Mouse (Mus musculus) heart, postnatal 14 days (tissue): Measurements from ENCODE around the gene Tbx2. TPM values are rescaled to one million over a fixed set of nuclear protein-coding genes. Genes with fewer than 3 reads are reported as not detected.

Source experiments
- DNase-seq, 2 experiments: peaks; one replicate each; pipeline ENCODE4 v3.0.0; 2021 to 2022
- intact Hi-C: fragments of 180-260 bp; cut with DNase I; formaldehyde crosslinking; loops from one replicate; pipeline ENCODE4 v1.15.1; 2025
- total RNA-seq, 2 experiments: library from RNA; stranded (reverse); gene quantifications; 2 replicates each; pipeline ENCODE4 v1.2.3; 2021

The Tbx2 gene
- total RNA-seq, 2 experiments from 2014 or later = 11.8 to 14.5 TPM

- no peak for DNase-seq
- intact Hi-C loops = no loop called here
Observed at GRCm38 (mm10) chr11:85838424-85839257, 6.3 kb downstream of the Tbx2 start.

- intact Hi-C loops = no loop called here
- DNase-seq = no peak
Observed at GRCm38 (mm10) chr11:85839258-85840030, 7.1 kb downstream of the Tbx2 start.

DNA sequence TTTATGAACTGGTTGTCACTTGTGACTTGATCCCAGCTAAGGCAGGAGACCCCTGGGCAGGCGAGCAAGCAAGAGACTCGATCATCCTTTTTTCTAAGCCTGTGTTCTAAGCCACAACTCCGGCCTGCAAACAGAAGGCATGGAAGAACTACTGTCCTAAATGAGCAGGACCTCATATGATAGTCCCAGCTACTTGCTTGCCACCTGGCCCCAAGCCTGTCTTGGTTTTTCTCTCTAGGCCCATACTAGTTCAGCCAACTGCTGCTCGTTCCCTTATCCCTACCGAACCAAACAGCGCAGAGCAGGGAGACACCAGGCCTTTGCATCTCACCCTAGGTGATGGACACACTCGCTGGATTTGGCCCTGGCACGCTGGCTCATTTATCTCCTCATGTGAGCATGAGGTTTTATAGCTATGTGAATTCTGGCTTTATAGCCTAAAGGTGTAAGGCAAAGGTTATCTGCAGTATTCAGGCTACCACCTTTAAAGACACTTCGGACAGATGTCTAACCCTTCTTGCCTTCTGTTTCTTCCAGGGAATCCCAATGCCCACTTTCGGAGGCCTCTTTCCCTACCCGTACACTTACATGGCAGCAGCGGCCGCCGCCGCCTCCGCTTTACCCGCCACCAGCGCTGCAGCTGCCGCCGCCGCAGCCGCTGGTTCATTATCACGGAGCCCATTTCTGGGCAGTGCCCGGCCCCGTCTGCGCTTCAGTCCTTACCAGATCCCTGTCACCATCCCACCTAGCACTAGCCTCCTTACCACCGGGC lies 7.9 kb downstream of the Tbx2 start:
- DNase-seq = no peak
- intact Hi-C loops = no loop called here

- DNase-seq = no peak
- intact Hi-C loops = no loop called here
Observed at GRCm38 (mm10) chr11:85840803-85841145, 8.4 kb downstream of the Tbx2 start.

DNA sequence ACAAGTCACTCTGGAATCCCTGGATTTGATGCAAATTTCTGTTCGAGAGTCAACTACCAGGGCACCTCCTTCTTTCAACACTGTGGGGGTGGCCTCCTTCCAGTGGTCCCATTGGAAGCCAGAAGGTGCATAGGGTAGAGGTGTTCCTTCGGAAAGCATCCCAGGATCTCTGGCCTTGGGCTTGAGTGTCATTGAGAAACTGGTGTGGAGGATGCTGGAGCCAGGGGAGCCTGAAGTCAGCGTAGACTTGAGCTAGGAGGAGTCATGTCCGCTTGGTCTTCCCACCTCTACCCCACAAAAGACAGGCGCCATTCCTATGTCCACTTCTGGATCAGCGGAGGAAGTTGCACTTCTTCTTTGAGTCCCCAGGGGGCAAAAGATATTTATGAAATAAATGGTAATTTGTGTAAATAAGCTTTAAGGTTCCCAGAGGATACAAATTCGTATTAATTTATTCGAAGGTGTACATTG lies 8.9 kb downstream of the Tbx2 start:
- no peak for DNase-seq
- intact Hi-C loops = no loop called here

GRCm38 (mm10) chr11:85841980-85842379 lies 9.6 kb downstream of the Tbx2 start:
- DNase-seq = peak; percentile 87
- intact Hi-C loops = loop anchor here (2.0 kb wide), 3 partner anchors 323 to 459 kb away; no protein-coding TSS in a partner anchor

DNA sequence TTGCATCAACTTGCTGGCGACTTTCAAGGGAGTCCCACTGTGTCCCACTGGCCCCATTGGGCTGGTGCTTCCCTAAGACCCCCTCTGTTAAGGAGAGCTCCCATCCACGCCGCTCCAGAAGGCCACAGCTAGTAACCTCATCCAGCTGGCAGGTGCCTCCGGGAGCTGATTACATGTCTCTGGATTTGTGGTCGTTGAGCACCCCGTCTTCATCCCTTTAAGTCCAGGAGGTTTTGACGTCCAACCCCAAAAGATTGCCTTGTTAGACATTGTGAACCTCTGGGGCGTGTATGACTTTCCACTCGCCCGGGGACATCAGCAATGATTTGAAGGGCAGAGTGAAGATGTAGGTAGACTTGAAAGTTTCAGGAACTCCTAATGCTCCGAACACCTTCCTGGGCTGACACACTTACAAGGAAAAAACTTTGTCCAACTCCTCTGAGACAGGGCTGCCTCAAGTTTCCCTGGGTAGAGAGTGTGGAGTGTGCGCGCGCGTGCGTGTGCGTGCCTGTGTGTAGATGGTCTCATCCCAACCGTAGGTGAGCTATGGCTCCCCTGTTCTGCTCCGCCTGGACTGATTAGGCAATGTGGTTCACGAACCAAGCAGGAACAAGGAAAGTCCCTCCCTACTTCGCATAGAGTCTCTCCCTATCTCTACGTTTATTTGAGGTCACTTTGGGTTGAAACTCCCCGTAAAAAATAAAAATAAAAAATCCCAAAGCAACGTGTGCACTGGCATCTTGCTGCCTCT lies 10.4 kb downstream of the Tbx2 start:
- DNase-seq = no peak
- intact Hi-C loops = loop anchor here (2.0 kb wide), 3 partner anchors 324 to 460 kb away; no protein-coding TSS in a partner anchor

DNA sequence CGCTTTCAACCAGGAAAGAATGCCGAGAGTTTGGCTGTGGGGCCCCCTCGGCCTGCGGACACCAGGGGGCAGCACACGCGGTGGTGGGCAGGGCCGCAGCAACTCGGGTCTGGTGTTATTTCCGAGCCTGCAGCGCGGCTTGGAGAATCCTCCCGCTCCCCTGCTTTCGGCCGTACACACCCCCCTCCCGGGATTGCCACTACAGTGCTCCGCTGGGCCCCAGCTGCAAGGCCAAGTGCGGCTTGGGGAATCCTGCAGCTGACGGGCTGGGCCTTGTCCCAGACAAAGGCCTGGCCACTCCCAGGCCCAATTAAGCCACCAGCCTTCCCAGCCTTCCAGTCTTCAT lies 11.0 kb downstream of the Tbx2 start:
- intact Hi-C loops = loop anchor here (2.0 kb wide), 3 partner anchors 325 to 461 kb away; no protein-coding TSS in a partner anchor
- peak; percentile 88 to 90 for DNase-seq

GRCm38 (mm10) chr11:85844144-85844965 lies 12.0 kb downstream of the Tbx2 start:
- DNase-seq = peak; percentile 93 to 95

GRCm38 (mm10) chr11:85844971-85845370 lies 12.6 kb downstream of the Tbx2 start:
- intact Hi-C loops = loop anchor here (2.0 to 5.0 kb wide), 3 partner anchors 128 to 512 kb away; partner anchors contain the start of gene Med13
- no peak for DNase-seq

More at GRCm38 (mm10) chr11:85844144-85844965, 12.0 kb downstream of the Tbx2 start:
- intact Hi-C loops = loop anchor here (2.0 kb wide), 1 partner anchor 128 kb away; no protein-coding TSS in a partner anchor

GRCm38 (mm10) chr11:85845921-85846320 lies 13.6 kb downstream of the Tbx2 start:
- intact Hi-C loops = loop anchor here (2.0 to 5.0 kb wide), 3 partner anchors 127 to 511 kb away; partner anchors contain the start of gene Med13
- DNase-seq = peak; percentile 66 to 68

- intact Hi-C loops = loop anchor here (5.0 kb wide), 2 partner anchors 326 to 511 kb away; partner anchors contain the start of gene Med13
- peak in 1 of 2 experiments; percentile 59 for DNase-seq
Observed at GRCm38 (mm10) chr11:85846509-85846908, 14.2 kb downstream of the Tbx2 start.

- intact Hi-C loops = loop anchor here (2.0 to 5.0 kb wide), 3 partner anchors 218 to 508 kb away; partner anchors contain the start of gene Med13
- peak; percentile 63 to 74 for DNase-seq
Observed at GRCm38 (mm10) chr11:85849037-85849436, 16.7 kb downstream of the Tbx2 start.

DNA sequence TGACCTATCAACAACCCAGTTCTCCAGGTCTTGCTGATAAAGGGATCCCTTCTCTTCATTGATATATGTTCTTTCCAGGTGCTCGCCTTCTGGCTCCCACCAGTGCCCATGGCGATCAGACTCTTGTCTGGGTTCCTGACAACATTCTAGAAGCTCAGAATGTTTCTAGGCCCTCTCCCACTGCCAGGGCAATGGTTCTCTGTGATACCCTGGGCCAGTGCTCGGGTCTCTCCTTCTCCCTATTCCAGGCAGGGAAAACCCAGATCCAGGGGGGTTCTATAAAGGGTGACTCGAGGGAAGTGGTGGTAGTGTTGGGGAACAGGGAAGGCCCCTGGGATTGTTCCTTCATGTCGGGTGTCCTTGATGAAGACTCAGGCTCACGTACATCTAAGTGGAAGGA lies 17.9 kb downstream of the Tbx2 start, which contains the start of gene Gm11444:
Gene Gm11444 (minus strand): TSS at position 101 of the 400 bp plus-strand sequence.
- DNase-seq = no peak
- intact Hi-C loops = no loop called here

DNA sequence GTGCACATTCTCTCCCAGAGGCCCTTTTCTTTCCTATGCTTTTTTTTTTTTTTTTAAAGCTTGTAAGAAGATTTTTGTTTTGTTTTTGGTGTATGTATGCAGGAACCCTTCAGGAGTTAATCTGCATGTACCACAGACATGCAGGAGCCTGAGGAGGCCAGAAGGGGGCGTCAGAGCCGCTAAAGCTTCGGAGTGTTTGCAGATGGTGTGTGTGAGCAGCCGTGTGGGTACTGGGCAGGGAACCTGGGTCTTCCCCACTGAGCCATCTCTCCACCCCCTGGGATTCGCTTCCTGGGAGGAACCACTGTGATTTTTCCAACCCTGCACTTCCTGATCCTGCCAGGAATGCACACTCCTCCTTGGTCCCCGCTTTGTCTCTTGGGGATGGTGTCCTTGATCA lies 18.4 kb downstream of the Tbx2 start:
- DNase-seq = no peak
- intact Hi-C loops = no loop called here

- no peak for DNase-seq
- intact Hi-C loops = no loop called here
Observed at GRCm38 (mm10) chr11:85857997-85858698, 25.8 kb downstream of the Tbx2 start.

GRCm38 (mm10) chr11:85864363-85864762 lies 32.0 kb downstream of the Tbx2 start:
- intact Hi-C loops = no loop called here

More at GRCm38 (mm10) chr11:85864363-85864762, 32.0 kb downstream of the Tbx2 start:
- no peak for DNase-seq
